Mouse (Mus musculus): Measurements from ENCODE around the gene Zfhx3.
A peak's percentile ranks its signal among the peaks of the same experiment; 100 is the strongest.

Gene Zfhx3

DNA sequence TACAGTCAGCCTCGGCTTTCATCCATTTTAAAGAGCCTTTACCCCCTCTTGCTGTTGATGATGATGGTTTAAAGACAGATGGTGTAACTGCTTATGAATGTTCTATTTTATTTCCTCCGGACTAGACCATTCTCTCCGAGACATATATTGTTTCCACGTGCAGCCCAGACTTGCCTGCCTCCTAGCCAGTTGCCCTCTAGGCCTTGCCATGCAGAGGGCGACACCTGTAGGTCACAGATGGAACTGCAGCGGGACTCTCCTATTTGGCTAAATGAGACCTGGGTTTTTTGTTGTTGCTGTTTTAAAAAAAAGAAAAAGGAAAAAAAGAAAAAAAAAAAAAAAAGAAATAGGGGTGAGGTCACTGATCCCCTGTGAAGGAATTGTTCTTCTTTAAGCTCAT is 969.1 kb downstream of the Zfhx3 start:
- DNase-seq (ENCODE audit: low read depth in 2 of 2, low spot score in 2 of 2): peak; percentile 84 to 85

DNA sequence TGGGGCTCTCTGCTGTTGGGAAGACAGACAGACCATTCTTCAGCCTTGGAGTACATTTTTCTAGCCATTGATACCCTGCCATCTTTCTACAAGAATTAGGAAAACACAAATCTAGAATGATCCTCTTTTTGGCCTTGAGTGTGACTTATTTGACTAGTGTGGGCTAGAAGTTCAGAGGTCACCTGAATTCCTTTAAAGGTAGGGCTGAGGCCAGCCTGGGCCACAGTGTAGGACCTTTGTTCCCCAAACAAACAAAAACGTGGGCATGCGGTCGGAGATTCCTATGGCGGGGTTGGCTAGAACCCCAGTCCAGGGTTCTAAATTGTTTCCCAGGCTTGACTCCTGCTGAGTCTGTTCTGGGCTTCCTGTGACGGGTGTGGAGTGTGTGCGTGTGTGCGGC is 970.6 kb downstream of the Zfhx3 start:
- no peak for DNase-seq (ENCODE audit: low read depth in 2 of 2, low spot score in 2 of 2)

DNA sequence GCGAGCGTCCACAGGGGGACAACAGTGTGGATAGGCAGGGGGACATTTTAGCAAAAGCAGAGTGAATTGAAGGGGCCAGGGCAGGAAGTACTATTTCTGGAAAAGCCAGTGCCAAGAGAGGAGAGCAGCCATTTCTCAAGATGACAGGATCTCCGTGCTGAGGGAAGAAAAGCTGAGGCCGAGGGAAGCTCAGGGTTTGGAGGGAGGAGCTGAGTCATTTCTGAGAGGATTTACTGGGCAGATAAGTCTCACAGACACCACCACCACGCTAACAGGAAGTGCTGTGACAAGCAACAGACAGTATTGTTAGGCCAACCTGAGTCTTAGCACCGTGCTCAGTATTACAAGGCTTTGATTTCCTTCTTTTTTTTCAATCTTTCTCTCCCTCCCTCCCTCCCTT is 973.0 kb downstream of the Zfhx3 start:
- no peak for DNase-seq (ENCODE audit: low read depth in 2 of 2, low spot score in 2 of 2)

DNA sequence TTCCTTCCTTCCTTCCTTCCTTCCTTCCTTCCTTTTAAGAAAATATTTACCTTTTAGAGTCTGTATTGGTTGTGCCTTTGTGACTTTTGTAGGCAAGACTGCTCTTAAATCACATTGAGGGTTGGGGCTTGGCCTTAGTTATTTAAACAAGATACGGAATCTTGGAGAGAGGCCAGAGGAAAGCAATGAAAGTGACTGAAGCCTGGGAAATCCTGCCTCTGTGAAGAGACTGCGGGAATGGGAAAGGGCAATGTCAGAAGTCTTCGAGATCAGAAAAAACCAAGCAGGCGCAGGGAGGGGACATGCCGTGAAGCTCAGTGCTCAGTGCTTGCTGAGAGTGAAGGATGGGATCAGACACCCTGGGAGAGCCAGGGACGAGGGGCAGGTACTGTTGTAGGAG is 973.4 kb downstream of the Zfhx3 start:
- DNase-seq (ENCODE audit: low read depth in 2 of 2, low spot score in 2 of 2): no peak

GRCm38 (mm10) chr8:108920151-108920550 is 977.7 kb downstream of the Zfhx3 start:
- DNase-seq (ENCODE audit: low read depth in 2 of 2, low spot score in 2 of 2): no peak

DNA sequence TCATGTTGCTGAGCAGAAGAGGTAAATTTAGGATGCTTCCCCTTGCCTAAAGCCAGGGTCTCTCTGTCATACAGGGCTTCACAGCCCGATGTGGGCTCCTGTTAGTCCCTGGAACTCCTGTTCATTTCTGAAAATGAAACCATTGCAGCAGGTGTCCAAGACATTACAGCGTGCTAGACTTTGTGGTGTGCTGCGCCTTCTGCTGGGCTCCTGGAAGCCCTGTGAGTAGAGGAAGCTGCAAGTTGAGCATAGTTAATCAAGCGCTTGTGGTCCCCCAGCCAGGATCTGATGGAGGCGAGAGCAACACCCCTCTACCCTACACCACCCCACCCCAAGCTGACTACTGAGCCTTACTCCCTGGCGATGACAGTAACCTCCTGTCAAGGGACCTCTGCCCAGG is 980.7 kb downstream of the Zfhx3 start:
- DNase-seq (ENCODE audit: low read depth in 2 of 2, low spot score in 2 of 2): no peak

GRCm38 (mm10) chr8:108924526-108924925 is 982.1 kb downstream of the Zfhx3 start:
- no peak for DNase-seq (ENCODE audit: low read depth in 2 of 2, low spot score in 2 of 2)

DNA sequence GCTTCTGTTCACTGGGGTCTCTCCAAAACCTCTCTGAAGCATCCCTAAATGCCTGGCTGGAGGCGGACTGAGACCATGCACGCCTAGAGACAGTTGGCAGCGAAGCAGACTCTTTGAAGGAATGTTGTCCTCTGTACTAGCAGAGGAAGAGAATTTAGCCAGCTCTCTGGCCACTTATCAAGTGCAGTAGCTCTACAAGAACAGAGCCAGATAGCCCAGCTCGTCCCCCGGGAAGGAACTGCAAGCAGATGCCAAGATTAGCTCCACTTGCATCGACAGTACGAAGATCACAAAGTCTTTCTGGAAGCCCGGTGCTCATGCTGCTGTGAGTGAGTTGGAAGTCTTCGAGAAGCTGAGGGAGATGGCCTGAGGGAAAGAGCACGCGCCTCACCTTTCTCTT is 983.7 kb downstream of the Zfhx3 start:
- DNase-seq (ENCODE audit: low read depth in 2 of 2, low spot score in 2 of 2): no peak

- DNase-seq (ENCODE audit: low read depth in 2 of 2, low spot score in 2 of 2): no peak
These were observed 988.2 kb downstream of the Zfhx3 start for GRCm38 (mm10) chr8:108930635-108931034.

DNA sequence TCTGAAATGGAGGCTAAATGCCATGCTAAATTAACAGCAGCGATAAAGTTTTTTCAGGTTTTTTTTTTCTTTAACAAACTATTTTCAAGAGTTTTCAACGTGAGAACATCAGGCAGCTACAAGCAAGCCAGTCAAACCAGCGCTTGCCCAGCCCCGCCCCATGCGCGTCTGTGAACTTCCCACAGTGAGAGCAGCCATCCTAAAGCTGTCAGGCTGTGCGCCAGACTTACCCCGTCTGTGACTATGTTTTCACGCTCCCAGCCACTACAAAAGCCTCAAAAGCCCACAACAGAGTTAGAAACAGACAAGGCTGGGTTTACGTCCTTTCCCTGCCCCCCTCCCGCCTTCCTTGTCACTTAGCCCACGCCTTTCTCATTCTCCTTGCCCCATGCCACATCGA is 989.4 kb downstream of the Zfhx3 start:
- no peak for DNase-seq (ENCODE audit: low read depth in 2 of 2, low spot score in 2 of 2)

GRCm38 (mm10) chr8:108932729-108933128 is 990.3 kb downstream of the Zfhx3 start:
- no peak for DNase-seq (ENCODE audit: low read depth in 2 of 2, low spot score in 2 of 2)

GRCm38 (mm10) chr8:108935834-108936694 is 993.6 kb downstream of the Zfhx3 start:
- no peak for DNase-seq (ENCODE audit: low read depth in 2 of 2, low spot score in 2 of 2)

- no peak for DNase-seq (ENCODE audit: low read depth in 2 of 2, low spot score in 2 of 2)
These were observed 994.4 kb downstream of the Zfhx3 start for GRCm38 (mm10) chr8:108936695-108937448.

DNA sequence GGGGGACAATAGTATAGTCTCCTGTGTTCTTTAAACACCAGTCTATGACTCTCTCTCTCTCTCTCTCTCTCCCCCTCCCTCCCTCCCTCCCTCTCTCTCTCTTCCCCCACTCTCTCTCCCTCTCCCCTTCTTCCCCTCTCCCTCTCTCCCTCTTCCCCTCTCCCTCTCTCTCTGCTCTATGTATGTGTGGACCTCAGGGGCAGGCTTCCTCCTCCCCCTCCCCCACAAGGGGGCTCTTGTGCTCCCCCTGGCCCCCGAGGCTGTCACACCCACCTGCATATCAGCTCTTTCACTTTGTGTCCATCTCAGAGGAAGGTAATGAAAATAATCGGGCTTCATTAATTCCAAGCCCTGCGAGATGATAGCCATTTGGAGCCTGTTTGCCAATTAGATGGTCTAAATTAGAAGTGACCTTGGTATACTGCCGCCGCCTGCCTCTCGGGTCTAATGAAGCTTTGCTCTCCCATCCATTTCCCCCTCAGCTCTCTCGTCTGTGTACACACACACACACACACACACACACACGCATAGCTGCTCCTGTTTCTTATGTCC is 995.5 kb downstream of the Zfhx3 start:
- DNase-seq (ENCODE audit: low read depth in 2 of 2, low spot score in 2 of 2): no peak

- no peak for DNase-seq (ENCODE audit: low read depth in 2 of 2, low spot score in 2 of 2)
These were observed 1000.2 kb downstream of the Zfhx3 start for GRCm38 (mm10) chr8:108942686-108943085.

GRCm38 (mm10) chr8:108943132-108943531 is 1000.7 kb downstream of the Zfhx3 start:
- no peak for DNase-seq (ENCODE audit: low read depth in 2 of 2, low spot score in 2 of 2)

DNA sequence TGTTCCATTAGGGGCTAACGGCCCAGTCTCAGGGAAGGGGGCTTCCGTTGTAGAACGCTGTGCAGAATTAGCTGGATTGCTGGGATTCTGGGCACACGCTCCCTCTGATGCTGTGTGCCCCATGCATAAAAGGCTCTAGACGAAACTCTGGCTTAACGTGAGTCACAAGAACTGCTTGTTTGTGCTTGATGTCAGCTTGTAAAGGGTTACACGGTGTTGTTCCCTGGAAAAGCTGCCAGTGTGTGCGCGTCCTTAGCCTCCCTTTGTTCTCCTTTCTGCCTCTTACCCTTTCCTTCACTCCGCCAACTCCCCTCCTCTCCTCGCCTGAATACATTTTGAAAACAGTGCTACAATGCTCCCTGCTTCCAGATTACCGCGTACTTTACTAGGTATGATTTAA is 1001.9 kb downstream of the Zfhx3 start:
- no peak for DNase-seq (ENCODE audit: low read depth in 2 of 2, low spot score in 2 of 2)

DNA sequence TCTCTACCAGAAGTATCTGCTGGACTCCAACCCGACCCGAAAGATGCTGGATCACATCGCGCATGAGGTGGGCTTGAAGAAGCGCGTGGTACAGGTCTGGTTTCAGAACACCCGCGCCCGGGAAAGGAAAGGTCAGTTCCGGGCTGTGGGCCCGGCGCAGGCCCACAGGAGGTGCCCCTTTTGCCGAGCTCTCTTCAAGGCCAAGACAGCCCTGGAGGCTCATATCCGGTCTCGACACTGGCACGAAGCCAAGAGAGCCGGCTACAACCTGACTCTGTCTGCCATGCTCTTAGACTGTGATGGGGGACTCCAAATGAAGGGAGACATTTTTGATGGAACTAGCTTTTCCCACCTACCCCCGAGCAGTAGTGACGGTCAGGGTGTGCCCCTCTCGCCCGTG is 1007.9 kb downstream of the Zfhx3 start:
- DNase-seq (ENCODE audit: low read depth in 2 of 2, low spot score in 2 of 2): no peak

GRCm38 (mm10) chr8:108951560-108951959 is 1009.1 kb downstream of the Zfhx3 start:
- DNase-seq (ENCODE audit: low read depth in 2 of 2, low spot score in 2 of 2): no peak

DNA sequence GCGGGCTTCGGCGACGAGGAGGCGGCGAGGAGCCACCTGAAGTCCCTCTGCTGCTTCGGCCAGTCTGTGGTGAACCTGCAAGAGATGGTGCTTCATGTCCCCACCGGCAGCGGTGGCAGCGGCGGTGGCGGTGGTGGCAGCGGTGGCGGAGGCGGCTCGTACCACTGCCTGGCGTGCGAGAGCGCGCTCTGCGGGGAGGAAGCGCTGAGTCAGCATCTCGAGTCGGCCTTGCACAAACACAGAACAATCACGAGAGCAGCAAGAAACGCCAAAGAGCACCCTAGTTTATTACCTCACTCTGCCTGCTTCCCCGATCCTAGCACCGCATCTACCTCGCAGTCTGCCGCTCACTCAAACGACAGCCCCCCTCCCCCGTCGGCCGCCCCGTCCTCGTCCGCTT is 1014.0 kb downstream of the Zfhx3 start:
- DNase-seq (ENCODE audit: low read depth in 2 of 2, low spot score in 2 of 2): no peak

DNA sequence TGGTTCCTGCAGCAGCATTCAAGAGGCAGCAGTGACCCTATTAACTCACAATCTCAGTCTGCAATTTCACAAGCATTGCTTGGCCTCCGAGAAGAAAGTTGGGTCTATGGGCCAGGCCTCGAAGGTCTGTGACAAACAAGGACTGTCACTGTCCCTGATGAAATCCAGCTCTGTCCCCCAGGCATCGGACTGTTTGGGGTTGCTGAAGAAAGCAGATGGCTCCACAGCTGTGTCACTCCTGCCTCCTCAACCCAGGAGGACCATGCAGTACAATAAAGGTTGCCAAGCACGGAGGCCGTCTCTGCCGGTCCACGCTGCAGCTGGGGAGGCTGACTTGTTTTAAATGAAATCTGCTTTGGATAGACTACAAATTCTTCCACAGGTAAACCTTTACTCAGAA is 1020.1 kb downstream of the Zfhx3 start:
- DNase-seq (ENCODE audit: low read depth in 2 of 2, low spot score in 2 of 2): no peak

- no peak for DNase-seq (ENCODE audit: low read depth in 2 of 2, low spot score in 2 of 2)
These were observed 1020.7 kb downstream of the Zfhx3 start for GRCm38 (mm10) chr8:108963181-108963580.
